Mouse (Mus musculus) hindbrain, embryonic 10.5 days (tissue): ENCODE results near the gene Proser3. TPM values are rescaled to one million over a fixed set of nuclear protein-coding genes. Genes with fewer than 3 reads are reported as not detected.
A peak's percentile ranks its signal among the peaks of the same experiment; 100 is the strongest.

Experiments
- DNase-seq: peaks from one replicate; pipeline ENCODE4 v3.0.0-alpha.2; 2017; ENCODE audit warnings: low spot score
- H3K27ac ChIP-seq: fragments of 300-500 bp; sonication (generic); 2 replicates; pipeline ENCODE4 v1.5.1; 2016; ENCODE audit warnings: mild to moderate bottlenecking, moderate library complexity
- H3K27me3 ChIP-seq: fragments of 300-500 bp; sonication (generic); 2 replicates; pipeline ENCODE4 v1.6.1; 2016; ENCODE audit warnings: mild to moderate bottlenecking; ENCODE audit not compliant: poor library complexity, insufficient read depth, severe bottlenecking
- H3K36me3 ChIP-seq: fragments of 300-500 bp; sonication (generic); 2 replicates; pipeline ENCODE4 v1.6.1; 2016; ENCODE audit warnings: mild to moderate bottlenecking, moderate library complexity
- H3K4me1 ChIP-seq: fragments of 300-500 bp; sonication (generic); replicated peaks from 2 replicates; pipeline ENCODE4 v1.6.1; 2016; ENCODE audit warnings: mild to moderate bottlenecking
- H3K4me3 ChIP-seq: fragments of 300-500 bp; sonication (generic); 2 replicates; pipeline ENCODE4 v1.5.1; 2016; ENCODE audit warnings: mild to moderate bottlenecking, moderate library complexity
- H3K9me3 ChIP-seq: fragments of 300-500 bp; sonication (generic); 2 replicates; pipeline ENCODE4 v1.6.1; 2016; ENCODE audit warnings: mild to moderate bottlenecking, moderate library complexity
- WGBS: fragments of 180-500 bp; shearing (Covaris S2); methylation state at CpG from one replicate; pipeline ENCODE4 v1.1.7; 2016; 5-methylcytosine and 5-hydroxymethylcytosine counted together
- polyA plus RNA-seq: library from polyadenylated mRNA; unstranded; fragments of >200 nt; fragmentation: Nextera tagmentation; extraction: Ambion mirVana; gene quantifications from 2 replicates; pipeline ENCODE4 v1.2.1, GENCODE M21; 2016

The Proser3 gene
- polyA plus RNA-seq, 1 experiment from 2014 or later = 15.1 TPM

DNA sequence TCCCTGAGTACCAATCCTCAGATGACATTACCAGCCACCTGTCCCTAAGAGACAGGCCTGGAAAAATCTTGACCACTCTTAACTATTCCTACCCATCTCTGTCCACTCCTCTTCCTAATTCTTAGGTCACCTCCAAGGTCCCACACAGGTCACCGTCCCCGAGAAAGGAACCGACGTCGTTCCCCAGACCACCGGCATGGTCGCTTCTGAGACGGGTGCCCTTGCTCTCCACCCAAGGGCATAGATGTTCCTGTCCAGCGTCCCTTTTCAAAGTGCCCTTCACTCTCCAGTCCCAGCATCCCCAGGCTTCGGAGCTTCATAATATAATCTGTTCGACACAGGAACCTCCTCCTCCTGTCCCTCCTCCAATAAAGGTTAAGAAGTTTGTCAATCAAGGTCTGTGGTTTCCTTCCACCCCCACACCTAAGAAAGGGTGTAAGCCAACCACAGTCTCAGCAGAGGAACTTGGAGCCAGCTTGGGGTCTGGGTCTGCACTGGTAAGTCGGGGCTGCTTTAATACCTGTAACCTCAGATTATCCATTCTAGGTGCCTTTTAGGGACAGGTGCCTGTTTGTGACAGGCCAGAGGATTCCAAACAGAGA, 13.0 kb upstream of the Proser3 start, which contains the start of gene Igflr1:
Gene Igflr1 (plus strand): TSS at position 458 of the 602 bp plus-strand sequence.
- no peaks in the 10 kb centered on the region for H3K27me3 ChIP-seq
- DNase-seq = no peak
- H3K36me3 ChIP-seq = peaks cover 59% of the 10 kb centered on the region
- H3K27ac ChIP-seq = no peak within 1 kb of the TSS
- H3K4me1 ChIP-seq = peaks cover 18% of the 10 kb centered on the region
- no peaks in the 10 kb centered on the region for H3K9me3 ChIP-seq
- H3K4me3 ChIP-seq = peak within 1 kb of the TSS; percentile 80
- 95% methylated on average over 12 of the region's 12 CpGs for WGBS

DNA sequence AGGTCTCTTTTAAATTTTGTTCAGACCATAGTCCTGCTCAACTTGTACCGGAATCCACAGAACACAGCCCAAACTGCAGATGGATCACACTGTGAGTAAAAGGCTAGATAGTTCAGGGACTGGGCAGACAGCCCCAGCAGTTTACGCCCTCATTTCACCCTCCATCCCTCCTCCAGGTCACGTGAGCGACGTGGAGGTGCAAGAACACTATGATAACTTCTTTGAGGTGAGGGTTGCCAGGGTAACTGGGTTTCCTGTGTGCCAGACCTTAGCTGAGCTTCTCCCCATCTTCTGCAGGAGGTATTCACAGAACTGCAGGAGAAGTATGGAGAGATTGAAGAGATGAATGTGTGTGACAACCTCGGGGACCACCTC, 11.8 kb upstream of the Proser3 start:
- peaks cover 47% of the 10 kb centered on the region for H3K36me3 ChIP-seq

DNA sequence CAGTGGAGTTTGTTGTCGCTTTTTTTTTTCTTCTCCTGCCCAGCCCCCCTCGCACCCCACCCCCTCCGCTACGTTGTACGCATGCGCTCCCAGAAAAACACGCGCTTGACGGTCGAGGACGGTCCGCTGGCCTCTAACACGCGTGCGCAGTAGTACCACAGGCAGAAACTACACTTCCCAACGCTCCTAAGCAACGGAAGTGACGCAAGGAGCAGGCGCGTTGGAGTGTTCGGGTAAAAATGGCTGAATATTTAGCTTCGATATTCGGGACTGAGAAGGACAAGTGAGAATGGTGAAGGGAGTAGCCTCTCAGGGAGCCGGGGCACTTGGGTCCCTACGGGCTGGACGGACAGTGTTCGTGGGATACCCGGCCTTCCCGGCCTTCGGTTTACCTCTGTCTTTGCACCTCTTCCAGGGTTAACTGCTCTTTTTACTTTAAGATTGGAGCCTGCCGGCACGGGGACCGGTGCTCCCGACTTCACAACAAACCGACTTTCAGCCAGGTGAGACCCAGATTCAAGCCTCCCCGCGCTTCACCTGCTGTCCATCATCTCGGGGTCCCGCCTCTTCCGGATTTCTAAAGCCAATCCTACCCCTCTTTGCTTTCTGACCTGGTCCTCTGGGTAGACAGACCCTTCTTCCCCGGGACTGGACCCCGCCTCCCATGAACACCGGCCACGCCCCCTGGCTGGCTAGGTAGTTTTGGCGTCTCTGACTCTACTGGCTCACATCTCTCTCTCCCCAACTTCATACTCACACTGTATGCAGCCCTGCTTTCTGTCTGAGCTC, 11.2 kb upstream of the Proser3 start, which contains the start of the genes U2af1l4, Gm49396 and Psenen:
Gene U2af1l4 (plus strand): TSS at position 185 of the 789 bp plus-strand sequence.
Gene Gm49396 (plus strand): TSS at position 228 of the 789 bp plus-strand sequence.
Gene Psenen (minus strand): TSS at position 511 of the 789 bp plus-strand sequence.
- H3K36me3 ChIP-seq = peaks cover 41% of the 10 kb centered on the region
- peak within 1 kb of the TSS; percentile 92 for H3K27ac ChIP-seq
- peak; percentile 95 for DNase-seq
- peak within 1 kb of the TSS; percentile 80 for H3K4me3 ChIP-seq
- no peaks in the 10 kb centered on the region for H3K9me3 ChIP-seq
- under 1% methylated on average over 45 of the region's 45 CpGs for WGBS
- no peaks in the 10 kb centered on the region for H3K27me3 ChIP-seq
- H3K4me1 ChIP-seq = peaks cover 30% of the 10 kb centered on the region

More for the DNA sequence above, 11.8 kb upstream of the Proser3 start:
- Histone ChIP-seq H3K4me3 (peak overlapping the region; percentile 80), H3K27me3 (no peaks in the 10 kb centered on the region), H3K4me1 (peaks cover 24% of the 10 kb centered on the region), H3K27ac (peak overlapping the region; percentile 92), H3K9me3 (no peaks in the 10 kb centered on the region)
- DNase-seq = no peak
- WGBS = 25% methylated on average over 6 of the region's 6 CpGs

DNA sequence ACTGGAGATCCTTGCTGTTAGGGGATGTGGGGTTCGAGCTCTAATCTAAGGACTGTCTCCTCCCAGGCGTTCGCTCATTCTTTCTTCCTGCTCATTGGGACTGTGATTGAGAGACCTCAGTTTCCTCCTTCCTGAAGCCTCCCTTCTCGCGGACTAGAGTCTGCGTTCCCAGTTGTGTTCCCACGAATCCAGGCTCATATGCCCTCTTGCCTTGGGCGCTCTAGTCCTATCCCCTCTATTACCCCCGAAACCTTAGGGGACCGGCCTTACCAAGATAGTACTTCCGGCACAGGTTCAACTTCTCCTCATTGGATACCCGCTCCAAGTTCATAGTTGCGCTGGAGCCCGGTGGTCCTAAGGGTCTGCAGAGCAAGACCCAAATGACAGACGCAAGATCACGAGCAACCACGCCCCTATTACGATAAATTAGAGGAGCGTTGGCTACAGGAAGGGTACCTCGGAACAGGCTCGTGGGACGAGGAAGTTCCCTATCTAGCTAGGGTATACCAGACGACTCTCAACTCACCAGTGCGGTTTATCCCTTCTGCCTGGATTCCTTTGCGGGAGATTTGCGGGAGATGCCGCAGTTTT, 10.5 kb upstream of the Proser3 start:
- Histone ChIP-seq H3K4me3 (peak overlapping the region; percentile 80), H3K27me3 (no peaks in the 10 kb centered on the region), H3K4me1 (peaks cover 34% of the 10 kb centered on the region), H3K36me3 (peaks cover 41% of the 10 kb centered on the region), H3K27ac (peak overlapping the region; percentile 92), H3K9me3 (no peaks in the 10 kb centered on the region)
- DNase-seq = no peak
- WGBS = 3% methylated on average over 27 of the region's 27 CpGs

DNA sequence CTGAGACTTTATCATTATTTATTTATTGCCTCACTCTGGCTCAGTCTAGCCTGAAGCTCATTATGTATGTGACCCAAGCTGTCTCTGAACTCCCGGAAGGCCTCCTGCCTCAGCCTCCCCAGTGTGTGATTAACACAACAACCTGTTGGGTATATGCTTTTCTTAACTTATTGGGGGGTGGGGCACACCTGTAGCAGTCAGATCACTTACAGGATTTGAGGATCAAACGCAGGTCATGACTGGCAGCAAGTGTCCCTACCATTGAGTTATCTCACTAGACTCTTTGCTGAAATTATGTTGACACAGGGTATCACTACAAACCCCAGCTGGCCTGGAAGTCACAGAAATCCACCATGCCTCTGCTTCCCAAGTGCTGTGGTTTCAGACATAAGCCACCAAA, 8.2 kb upstream of the Proser3 start:
- no peak for DNase-seq
- Histone ChIP-seq H3K4me1 (peaks cover 34% of the 10 kb centered on the region), H3K27ac (peak overlapping the region; percentile 85; the same call in 1 of the 2 replicates), H3K4me3 (peak overlapping the region; percentile 76; the same call in 1 of the 2 replicates), H3K9me3 (no peaks in the 10 kb centered on the region), H3K36me3 (peaks cover 41% of the 10 kb centered on the region), H3K27me3 (no peaks in the 10 kb centered on the region)
- 73% methylated on average over 2 of the region's 2 CpGs for WGBS

DNA sequence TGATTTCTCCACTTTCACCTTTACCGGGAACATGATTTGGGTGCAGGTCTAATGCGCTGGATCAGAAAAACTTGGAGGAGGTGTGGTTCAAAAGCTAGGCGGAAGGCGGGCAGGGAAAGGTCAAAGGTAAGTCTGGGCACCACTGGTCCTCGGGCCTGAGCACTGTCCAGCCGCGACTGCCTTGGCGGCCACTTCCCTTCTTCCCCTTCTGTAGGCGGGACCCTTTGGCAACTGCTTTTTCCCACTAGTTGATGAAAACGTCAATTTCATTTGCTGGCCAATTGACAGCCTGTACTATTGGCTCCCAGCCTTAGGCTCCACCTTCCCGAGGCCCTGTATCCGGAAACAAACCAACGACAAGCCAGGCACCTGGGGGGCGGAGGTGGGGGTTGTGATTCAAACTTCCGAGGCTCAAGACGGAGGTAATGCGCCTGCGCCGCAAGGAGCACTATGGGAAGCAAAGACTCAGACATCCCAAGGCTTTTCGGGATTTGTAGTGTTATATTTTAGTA, 7.4 kb upstream of the Proser3 start, which contains the start of gene Lin37:
Gene Lin37 (minus strand): TSS at position 396 of the 512 bp plus-strand sequence.
- under 1% methylated on average over 20 of the region's 20 CpGs for WGBS
- Histone ChIP-seq H3K27me3 (no peaks in the 10 kb centered on the region), H3K36me3 (peaks cover 41% of the 10 kb centered on the region), H3K27ac (peak within 1 kb of the TSS; percentile 85), H3K4me1 (peaks cover 34% of the 10 kb centered on the region), H3K9me3 (no peaks in the 10 kb centered on the region), H3K4me3 (peak within 1 kb of the TSS; percentile 76)
- peak; percentile 96 for DNase-seq

DNA sequence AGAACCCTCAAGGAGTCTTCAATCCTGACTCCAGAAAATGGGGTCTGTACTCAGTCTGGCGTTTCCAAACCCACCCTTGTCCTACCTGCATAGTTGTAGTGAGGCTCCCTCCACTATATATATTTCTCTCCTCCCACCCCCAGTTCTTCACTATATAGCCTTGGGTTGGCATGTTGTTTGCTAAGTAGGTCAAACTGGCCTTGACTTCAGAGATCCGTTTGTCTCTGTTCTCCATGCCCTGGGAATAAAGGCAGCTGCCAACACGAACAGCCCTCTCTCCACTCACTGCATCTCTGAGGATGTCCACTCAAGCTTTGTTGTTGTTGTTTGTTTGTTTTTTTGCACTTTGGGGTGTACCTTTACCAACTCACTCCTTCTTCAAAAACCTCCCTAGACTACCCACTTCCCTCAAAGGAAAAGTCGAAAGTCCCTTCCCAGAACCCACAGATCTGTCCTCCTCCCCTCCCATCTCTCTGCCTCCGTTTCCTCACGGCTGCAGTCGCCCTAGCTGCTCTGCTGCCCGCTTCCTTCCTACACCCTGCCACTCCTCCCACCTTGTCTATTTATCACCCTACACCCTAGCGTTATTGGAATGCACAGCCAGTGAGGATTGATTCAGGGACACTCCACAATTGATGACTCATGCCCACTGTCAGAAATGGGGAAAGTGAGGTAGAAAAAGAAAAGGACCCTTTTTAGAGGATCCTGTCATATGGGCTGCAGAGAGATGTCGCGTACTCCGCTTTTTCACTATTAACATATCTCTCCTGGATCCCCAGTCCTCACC, 6.8 kb upstream of the Proser3 start:
- peak overlapping the region; percentile 85 for H3K27ac ChIP-seq
- H3K27me3 ChIP-seq = peaks cover 3% of the 10 kb centered on the region; the same call in 1 of the 2 replicates
- WGBS = 17% methylated on average over 12 of the region's 12 CpGs
- peak overlapping the region; percentile 76 for H3K4me3 ChIP-seq
- DNase-seq = no peak
- no peaks in the 10 kb centered on the region for H3K9me3 ChIP-seq
- peaks cover 34% of the 10 kb centered on the region for H3K4me1 ChIP-seq
- H3K36me3 ChIP-seq = peaks cover 46% of the 10 kb centered on the region

DNA sequence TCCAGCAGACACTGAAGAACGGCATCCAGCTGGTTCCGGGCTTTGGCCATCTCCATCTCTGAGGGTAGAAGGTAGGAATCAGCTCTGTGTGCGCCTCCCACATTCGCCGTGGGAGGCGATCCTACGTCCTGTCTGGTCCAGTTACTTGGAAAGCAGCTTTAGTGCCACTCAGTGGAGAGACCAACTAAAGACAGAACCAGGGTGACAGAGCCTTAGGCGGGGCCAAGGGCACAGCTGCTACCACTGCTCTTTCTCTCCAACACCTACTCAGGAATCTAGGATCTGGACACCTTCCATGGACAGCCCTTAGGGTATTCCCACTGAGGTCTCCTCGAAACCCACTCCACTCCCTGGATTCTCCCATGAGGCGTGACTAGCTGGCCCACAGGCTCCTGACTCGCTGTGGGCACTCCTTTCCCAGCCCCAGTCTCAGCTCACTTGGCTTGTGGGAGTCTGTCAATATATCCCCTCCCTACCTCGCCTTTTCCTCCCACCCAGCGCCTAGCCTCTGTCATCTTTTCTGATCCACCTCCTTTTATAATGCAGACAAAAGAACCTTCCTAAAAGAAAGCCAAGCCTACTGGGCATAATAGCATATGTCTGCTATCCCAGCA, 5.9 kb upstream of the Proser3 start:
- H3K4me3 ChIP-seq = peak overlapping the region; percentile 76
- WGBS = 91% methylated on average over 13 of the region's 13 CpGs
- H3K4me1 ChIP-seq = peaks cover 38% of the 10 kb centered on the region

DNA sequence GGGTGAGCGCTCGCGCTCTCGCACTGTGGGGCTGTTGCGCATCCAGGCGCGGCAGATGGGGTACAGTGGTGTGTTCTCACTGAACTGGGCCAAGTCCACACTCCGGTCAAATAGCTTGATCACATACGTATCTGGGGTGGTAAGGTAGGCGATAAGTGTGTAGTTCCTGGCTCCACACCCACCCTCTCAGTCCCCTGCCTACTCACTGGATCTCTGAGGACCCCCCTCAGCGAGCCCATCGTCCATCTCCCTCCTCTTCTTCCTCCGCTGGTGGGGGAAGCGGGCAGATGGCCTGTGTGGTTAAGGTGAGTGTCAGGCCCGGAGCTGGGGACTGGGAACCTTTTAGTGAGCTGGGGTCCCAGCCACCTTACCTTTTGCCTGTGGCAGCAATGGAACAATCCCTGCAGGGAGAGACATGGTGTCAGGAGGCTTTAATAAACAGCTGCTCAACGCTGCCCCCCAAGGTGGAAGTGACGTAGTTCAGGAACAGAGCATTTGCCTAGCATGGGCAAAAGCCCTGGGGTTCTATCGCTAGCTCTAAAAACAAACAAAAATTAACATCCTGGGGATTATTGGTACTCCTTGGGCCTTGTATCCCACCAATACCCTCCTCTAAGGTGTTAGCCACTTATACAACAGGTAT, 4.9 kb upstream of the Proser3 start:
- Histone ChIP-seq H3K27ac (no peak overlapping the region), H3K4me1 (peaks cover 39% of the 10 kb centered on the region), H3K4me3 (peak overlapping the region; percentile 11; the same call in 1 of the 2 replicates), H3K9me3 (no peaks in the 10 kb centered on the region), H3K27me3 (peaks cover 6% of the 10 kb centered on the region; the same call in 1 of the 2 replicates), H3K36me3 (peaks cover 46% of the 10 kb centered on the region)
- 92% methylated on average over 18 of the region's 18 CpGs for WGBS
- DNase-seq = no peak

More for the DNA sequence above, 5.9 kb upstream of the Proser3 start:
- no peaks in the 10 kb centered on the region for H3K9me3 ChIP-seq
- H3K27me3 ChIP-seq = peaks cover 6% of the 10 kb centered on the region; the same call in 1 of the 2 replicates
- H3K36me3 ChIP-seq = peaks cover 46% of the 10 kb centered on the region
- H3K27ac ChIP-seq = no peak overlapping the region
- no peak for DNase-seq

DNA sequence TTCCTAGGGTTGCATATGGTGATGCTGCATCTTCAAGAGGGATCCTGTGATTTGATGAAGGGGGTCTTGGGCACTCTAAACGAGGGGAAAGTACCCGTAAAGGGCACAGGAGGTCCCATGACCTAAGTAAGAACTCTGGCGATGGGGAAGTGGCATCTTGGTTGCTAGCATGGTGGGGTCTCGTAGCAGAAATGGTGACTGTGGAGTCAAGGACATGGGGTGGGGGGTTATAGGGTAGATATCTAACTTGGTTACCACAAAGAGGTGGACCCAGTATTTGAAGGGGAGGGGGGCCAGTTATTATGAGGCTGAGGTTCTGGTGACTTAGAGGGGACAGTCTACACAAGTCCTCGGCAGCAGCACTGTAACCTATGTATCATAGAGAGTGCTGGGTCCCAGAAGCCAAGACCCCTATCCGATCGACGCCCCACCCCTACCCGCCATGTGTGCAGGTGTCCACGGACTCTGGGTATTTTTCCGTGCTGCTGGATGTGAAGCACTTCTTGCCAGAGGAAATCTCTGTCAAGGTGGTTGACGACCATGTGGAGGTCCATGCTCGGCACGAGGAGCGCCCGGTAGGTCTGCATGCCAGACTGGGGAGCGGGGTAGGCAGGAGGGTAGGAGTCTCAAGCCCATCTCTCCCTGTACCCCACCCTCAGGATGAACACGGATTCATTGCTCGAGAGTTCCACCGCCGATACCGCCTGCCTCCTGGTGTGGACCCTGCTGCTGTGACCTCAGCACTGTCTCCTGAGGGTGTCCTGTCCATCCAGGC, 1.9 kb upstream of the Proser3 start:
- no peaks in the 10 kb centered on the region for H3K9me3 ChIP-seq
- DNase-seq = no peak
- H3K4me1 ChIP-seq = peaks cover 31% of the 10 kb centered on the region
- WGBS = 85% methylated on average over 22 of the region's 22 CpGs
- H3K4me3 ChIP-seq = peak overlapping the region; percentile 68
- H3K27me3 ChIP-seq = peaks cover 6% of the 10 kb centered on the region; the same call in 1 of the 2 replicates
- H3K36me3 ChIP-seq = peaks cover 48% of the 10 kb centered on the region
- H3K27ac ChIP-seq = peak overlapping the region; percentile 96; the same call in 1 of the 2 replicates
